ENCODE assay signal across 28 mouse cellular contexts in the genomic region with DNA sequence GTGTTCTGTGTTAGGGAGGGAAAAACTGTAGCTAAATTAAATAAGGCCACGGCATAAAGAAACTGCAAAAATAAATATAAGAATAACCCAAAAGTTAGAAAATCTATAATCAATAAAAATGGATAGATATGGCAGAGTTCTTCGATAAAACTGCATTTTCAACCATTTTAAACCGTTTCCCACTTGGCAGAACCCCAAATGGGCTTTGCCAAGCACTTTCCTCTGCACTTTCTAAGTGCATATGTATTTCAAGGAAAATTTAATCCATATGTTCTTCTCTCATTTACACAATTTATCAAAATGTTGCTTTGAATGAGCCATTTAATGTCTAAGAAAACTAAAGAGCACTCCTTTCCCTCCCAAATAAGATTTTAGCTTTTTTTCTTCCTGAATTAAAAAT.
"Had no signal": no experiment of that assay in that cellular context is flagged by ENCODE, and none has a peak within 500 bp of the region (broad histone marks: within the 10 kb centered on the region; RNA-seq: fewer than 3 reads in every experiment).

No protein-coding gene starts in this region.

- H3K36me3 ChIP-seq: heart, embryonic 13.5 days; heart, embryonic 15.5 days; hindbrain, embryonic 13.5 days; hindbrain, embryonic 15.5 days; kidney, embryonic 15.5 days; limb, embryonic 10.5 days; limb, embryonic 12.5 days; liver, embryonic 13.5 days; liver, embryonic 15.5 days had no signal

- H3K9me3 ChIP-seq: heart, embryonic 15.5 days; hindbrain, embryonic 13.5 days; hindbrain, embryonic 15.5 days; kidney, embryonic 15.5 days; limb, embryonic 10.5 days; limb, embryonic 12.5 days; liver, embryonic 13.5 days; liver, embryonic 15.5 days had no signal

- H3K9ac ChIP-seq: heart, embryonic 13.5 days; heart, embryonic 15.5 days; hindbrain, embryonic 13.5 days; hindbrain, embryonic 15.5 days; kidney, embryonic 15.5 days; limb, embryonic 12.5 days; liver, embryonic 13.5 days; liver, embryonic 15.5 days had no signal

- H3K4me2 ChIP-seq: heart, embryonic 11.5 days; heart, embryonic 13.5 days; heart, embryonic 15.5 days; hindbrain, embryonic 13.5 days; hindbrain, embryonic 15.5 days; kidney, embryonic 15.5 days; limb, embryonic 12.5 days; liver, embryonic 11.5 days; liver, embryonic 13.5 days; liver, embryonic 15.5 days had no signal

- H3K4me1 ChIP-seq: heart, embryonic 13.5 days; heart, embryonic 15.5 days; hindbrain, embryonic 13.5 days; hindbrain, embryonic 15.5 days; kidney, embryonic 15.5 days; limb, embryonic 10.5 days; limb, embryonic 12.5 days; liver, embryonic 13.5 days; liver, embryonic 15.5 days had no signal

- H3K4me3 ChIP-seq: gastrocnemius, adult 2 months; heart, adult 2 months; heart, embryonic 13.5 days; heart, embryonic 15.5 days; hindbrain, embryonic 13.5 days; hindbrain, embryonic 15.5 days; kidney, embryonic 15.5 days; layer of hippocampus, adult 2 months; left cerebral cortex, adult 2 months; limb, embryonic 10.5 days; limb, embryonic 12.5 days; liver, embryonic 13.5 days; liver, embryonic 15.5 days had no signal

- DNase-seq: gastrocnemius, adult 2 months; gastrocnemius, postnatal 10 days; gastrocnemius, postnatal 25 days; heart, adult 2 months; heart, postnatal 14 days; heart, postnatal 36 days; kidney, adult 11 months; kidney, adult 2 months; kidney, adult 9 months; kidney, postnatal 14 days; kidney, postnatal 36 days; liver; liver, embryonic 13.5 days had no signal

- ATAC-seq: hindbrain, postnatal 0 days; intestine, embryonic 16.5 days had no signal

- H3K27me3 ChIP-seq: heart, embryonic 13.5 days; heart, embryonic 15.5 days; hindbrain, embryonic 13.5 days; hindbrain, embryonic 15.5 days; kidney, embryonic 15.5 days; limb, embryonic 12.5 days; liver, embryonic 13.5 days; liver, embryonic 15.5 days had no signal

- H3K27ac ChIP-seq: gastrocnemius, adult 2 months; heart, adult 2 months; heart, embryonic 13.5 days; heart, embryonic 15.5 days; hindbrain, embryonic 13.5 days; hindbrain, embryonic 15.5 days; hindbrain, postnatal 0 days; kidney, embryonic 15.5 days; kidney, postnatal 0 days; layer of hippocampus, adult 2 months; left cerebral cortex, adult 2 months; limb, embryonic 10.5 days; limb, embryonic 12.5 days; liver, embryonic 13.5 days; liver, embryonic 15.5 days had no signal
